Mouse (Mus musculus): ENCODE data around the gene Svs5.

Svs5 gene

DNA sequence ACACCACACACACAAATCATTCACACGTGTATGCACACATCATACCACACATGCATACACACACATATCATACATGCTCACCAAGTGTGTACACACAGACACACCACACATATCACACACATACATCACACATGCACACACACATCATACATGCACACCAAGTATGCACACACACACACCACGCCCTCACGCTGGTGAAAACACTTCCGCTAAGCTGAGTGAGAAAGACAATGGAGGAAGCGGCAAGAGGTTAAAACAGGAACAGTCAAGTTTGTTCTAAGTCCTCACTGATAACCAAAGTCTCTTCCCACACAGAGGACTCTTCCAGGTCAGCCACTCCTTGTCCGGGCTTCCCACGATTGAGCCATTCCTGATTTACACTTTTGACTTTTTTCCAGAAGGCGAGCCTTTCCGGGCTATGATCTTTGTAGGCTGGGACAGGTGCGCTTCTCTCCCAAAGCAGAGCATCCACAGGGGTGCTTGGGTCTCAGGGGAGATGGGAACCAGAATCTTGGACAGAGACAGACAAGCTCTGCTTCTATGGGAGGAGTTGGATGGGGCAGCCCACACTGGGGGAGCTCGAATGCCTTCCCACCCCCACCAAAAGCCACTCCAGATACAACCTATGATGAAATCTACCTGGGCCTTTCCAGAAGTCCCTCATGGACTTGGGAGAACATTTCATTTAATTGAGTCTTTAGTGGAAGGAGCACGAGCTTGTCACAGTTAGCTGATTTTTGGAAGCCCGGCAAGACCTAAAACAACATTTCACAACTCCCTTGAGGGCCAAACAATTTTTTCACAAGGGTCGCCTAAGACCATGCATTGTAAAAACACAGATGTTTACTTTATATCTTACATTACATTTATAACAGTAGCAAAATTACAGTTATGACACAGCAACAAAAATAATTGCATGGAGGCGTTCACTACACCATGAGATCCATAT is 45.2 kb downstream of the Svs5 start:
- DNase-seq (ENCODE audit: low spot score) = no peak

DNA sequence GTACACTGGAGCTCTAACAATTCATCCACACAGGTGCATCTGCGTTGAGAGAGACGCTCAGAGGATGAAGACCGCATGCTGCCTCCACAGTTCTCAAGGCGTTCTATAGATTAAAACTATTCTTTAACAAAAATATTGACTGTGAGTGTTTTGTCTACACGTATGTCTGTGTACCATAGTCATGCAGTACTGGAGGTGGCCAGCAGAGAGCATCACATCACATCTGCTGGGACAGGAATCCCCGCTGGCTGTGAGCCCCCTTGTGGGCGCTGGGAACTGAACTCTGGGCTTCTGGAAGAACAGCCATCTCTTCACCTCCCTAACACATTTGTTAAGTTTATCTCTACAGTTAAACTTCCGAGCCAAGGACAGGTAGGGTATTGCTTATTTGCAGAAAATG is 49.2 kb downstream of the Svs5 start:
- no peak for DNase-seq (ENCODE audit: low spot score)

DNA sequence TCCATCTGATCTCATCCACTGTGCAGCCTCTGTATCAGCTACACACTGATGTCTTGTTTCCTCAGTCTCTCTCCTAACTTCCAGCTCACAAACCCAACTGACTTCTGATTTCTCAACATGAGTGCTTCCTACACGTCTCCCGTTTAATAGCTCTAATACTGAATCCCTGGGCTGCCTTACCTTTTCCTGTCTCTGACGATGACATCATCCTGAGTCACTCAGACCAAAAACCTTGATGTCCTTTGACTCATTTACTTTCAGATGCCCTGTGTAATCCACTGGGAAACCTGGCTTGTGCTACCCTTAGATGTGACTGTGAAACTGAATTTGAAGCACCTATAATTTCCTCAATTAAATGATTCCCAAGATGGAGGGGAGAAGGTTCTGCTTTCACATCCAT is 50.4 kb downstream of the Svs5 start:
- no peak for DNase-seq (ENCODE audit: low spot score)
